Mouse (Mus musculus) hindbrain, embryonic 11.5 days (tissue): ENCODE measurements around the gene Fem1b. TPM values are rescaled to one million over a fixed set of nuclear protein-coding genes. Genes with fewer than 3 reads are reported as not detected.
A peak's percentile ranks its signal among the peaks of the same experiment; 100 is the strongest.

ENCODE experiments used
- ATAC-seq: fragments of 200-750 bp; cut with Nextera tagmentation; 2 replicates; pipeline ENCODE4 v1.8.0; 2017; ENCODE audit warnings: mild to moderate bottlenecking, moderate TSS enrichment, moderate library complexity; ENCODE audit not compliant: low FRiP score
- DNase-seq: peaks from one replicate; pipeline ENCODE4 v3.0.0-alpha.2; 2015; ENCODE audit warnings: low spot score
- H3K27ac ChIP-seq: fragments of 300-500 bp; sonication (generic); 2 replicates; pipeline ENCODE4 v1.5.1; 2014; ENCODE audit warnings: mild to moderate bottlenecking, low read depth, low read length
- H3K27me3 ChIP-seq: fragments of 300-500 bp; sonication (generic); 2 replicates; pipeline ENCODE4 v1.6.1; 2014; ENCODE audit warnings: mild to moderate bottlenecking, low read length, moderate library complexity, mixed read lengths; ENCODE audit not compliant: control insufficient read depth, insufficient read depth
- H3K36me3 ChIP-seq: fragments of 300-500 bp; sonication (generic); 2 replicates; pipeline ENCODE4 v1.6.1; 2014; ENCODE audit warnings: mild to moderate bottlenecking, low read length, moderate library complexity, mixed read lengths; ENCODE audit not compliant: control insufficient read depth, insufficient read depth
- H3K4me1 ChIP-seq: fragments of 300-500 bp; sonication (generic); replicated peaks from 2 replicates; pipeline ENCODE4 v1.6.1; 2014; ENCODE audit warnings: low read length, mixed read lengths; ENCODE audit not compliant: control insufficient read depth, insufficient read depth
- H3K4me2 ChIP-seq: fragments of 300-500 bp; sonication (generic); replicated peaks from 2 replicates; pipeline ENCODE4 v1.6.1; 2014; ENCODE audit warnings: mild to moderate bottlenecking, low read depth, low read length
- H3K4me3 ChIP-seq: fragments of 300-500 bp; sonication (generic); 2 replicates; pipeline ENCODE4 v1.5.1; 2014; ENCODE audit warnings: low read depth, low read length
- H3K9ac ChIP-seq: fragments of 300-500 bp; sonication (generic); 2 replicates; pipeline ENCODE4 v1.6.1; 2014; ENCODE audit warnings: low read depth, low read length
- H3K9me3 ChIP-seq: fragments of 300-500 bp; sonication (generic); 2 replicates; pipeline ENCODE4 v1.6.1; 2016; ENCODE audit warnings: low read length; ENCODE audit not compliant: control insufficient read depth
- WGBS: fragments of 180-500 bp; shearing (Covaris S2); extraction: QIAGEN DNeasy Blood & Tissue Kit; methylation state at CpG from one replicate; pipeline ENCODE4 v1.1.7; 2014; 5-methylcytosine and 5-hydroxymethylcytosine counted together
- polyA plus RNA-seq: library from polyadenylated mRNA; unstranded; fragments of >200 nt; fragmentation: Nextera tagmentation; extraction: Ambion mirVana; gene quantifications from 2 replicates; pipeline ENCODE4 v1.2.1, GENCODE M21; 2014

Fem1b gene
- polyA plus RNA-seq, 1 experiment from 2014 or later: 46.9 TPM

DNA sequence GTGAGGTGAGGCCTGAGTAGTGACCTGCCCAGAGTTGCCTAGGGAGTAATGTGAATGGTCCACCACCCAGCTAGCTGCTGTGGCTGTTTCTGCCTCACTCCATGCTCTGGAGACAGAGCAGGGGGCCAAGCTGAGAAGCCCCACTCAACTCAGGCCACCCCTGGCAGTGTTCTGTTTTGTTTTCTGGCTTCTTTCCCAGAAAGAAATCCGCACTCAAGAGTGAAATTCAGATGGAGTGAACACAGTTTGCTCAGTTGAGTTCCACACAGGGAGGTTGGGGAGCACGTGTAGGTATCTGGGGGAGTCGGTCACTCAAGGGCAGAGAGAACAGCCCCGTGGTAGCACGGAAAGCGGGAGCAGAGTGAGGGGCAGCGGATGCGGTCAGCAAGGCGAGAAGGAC lies 33.0 kb downstream of the Fem1b start:
- ATAC-seq: no peak
- Histone ChIP-seq H3K4me2 (no peak overlapping the region), H3K27me3 (no peaks in the 10 kb centered on the region)

DNA sequence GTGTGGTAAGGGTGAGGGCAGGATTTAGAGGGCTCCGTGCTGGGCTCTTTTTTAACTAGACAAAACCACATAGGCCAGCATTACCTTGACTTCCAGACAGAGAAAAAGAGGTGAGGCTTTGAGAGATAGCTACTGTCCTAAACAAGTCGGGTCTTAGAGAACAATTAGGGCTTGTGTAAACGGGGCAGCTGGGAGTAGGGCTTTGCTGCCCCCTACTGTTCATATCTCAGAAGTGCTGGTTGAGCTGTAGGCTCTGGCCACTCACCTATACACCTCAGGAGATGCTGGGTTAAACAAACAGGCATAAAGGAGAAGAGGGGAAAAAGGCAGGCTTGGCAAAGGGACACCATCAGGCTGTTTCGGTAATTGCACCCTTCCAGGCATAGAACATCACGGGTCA lies 34.3 kb downstream of the Fem1b start:
- Histone ChIP-seq H3K36me3 (no peaks in the 10 kb centered on the region), H3K27ac (no peak overlapping the region), H3K4me2 (no peak overlapping the region), H3K9ac (no peak overlapping the region), H3K9me3 (no peaks in the 10 kb centered on the region), H3K27me3 (no peaks in the 10 kb centered on the region), H3K4me3 (no peak overlapping the region), H3K4me1 (no peaks in the 10 kb centered on the region)
- DNase-seq: peak; percentile 81
- 6% methylated on average over 5 of the region's 5 CpGs for whole genome bisulfite sequencing
- ATAC-seq: peak; percentile 56; the same call in 1 of the 2 replicates

More for the DNA sequence above, 33.0 kb downstream of the Fem1b start:
- H3K9ac ChIP-seq: no peak overlapping the region
- DNase-seq: no peak
- H3K9me3 ChIP-seq: no peaks in the 10 kb centered on the region
- WGBS: 88% methylated on average over 9 of the region's 9 CpGs
- H3K4me1 ChIP-seq: peaks cover 3% of the 10 kb centered on the region; the same call in 1 of the 2 replicates
- no peak overlapping the region for H3K27ac ChIP-seq
- no peak overlapping the region for H3K4me3 ChIP-seq
- no peaks in the 10 kb centered on the region for H3K36me3 ChIP-seq

- DNase-seq (no peak), ATAC-seq (no peak)
- H3K4me3 ChIP-seq: no peak overlapping the region
- 55% methylated on average over 4 of the region's 4 CpGs for whole genome bisulfite sequencing
- no peak overlapping the region for H3K4me2 ChIP-seq
- no peaks in the 10 kb centered on the region for H3K36me3 ChIP-seq
- H3K4me1 ChIP-seq: no peaks in the 10 kb centered on the region
- H3K9ac ChIP-seq: no peak overlapping the region
- no peaks in the 10 kb centered on the region for H3K9me3 ChIP-seq
- H3K27me3 ChIP-seq: no peaks in the 10 kb centered on the region
- no peak overlapping the region for H3K27ac ChIP-seq
These were observed 36.3 kb downstream of the Fem1b start for GRCm38 (mm10) chr9:62775464-62775863.

- no peak for DNase-seq
- Histone ChIP-seq H3K9me3 (no peaks in the 10 kb centered on the region), H3K36me3 (no peaks in the 10 kb centered on the region), H3K27me3 (no peaks in the 10 kb centered on the region), H3K4me2 (no peak overlapping the region), H3K4me3 (no peak overlapping the region), H3K4me1 (no peaks in the 10 kb centered on the region), H3K9ac (no peak overlapping the region), H3K27ac (no peak overlapping the region)
- no peak for ATAC-seq
- 77% methylated on average over 8 of the region's 8 CpGs for WGBS
These were observed 39.0 kb downstream of the Fem1b start for GRCm38 (mm10) chr9:62772746-62773145.

- 87% methylated on average over 5 of the region's 5 CpGs for WGBS
- H3K36me3 ChIP-seq: no peaks in the 10 kb centered on the region
- no peaks in the 10 kb centered on the region for H3K4me1 ChIP-seq
- H3K4me2 ChIP-seq: no peak overlapping the region
- ATAC-seq (no peak), DNase-seq (no peak)
- no peaks in the 10 kb centered on the region for H3K27me3 ChIP-seq
- no peak overlapping the region for H3K4me3 ChIP-seq
- H3K27ac ChIP-seq: no peak overlapping the region
- no peaks in the 10 kb centered on the region for H3K9me3 ChIP-seq
- H3K9ac ChIP-seq: no peak overlapping the region
These were observed 43.4 kb downstream of the Fem1b start for GRCm38 (mm10) chr9:62768361-62768760.

- ATAC-seq (no peak), DNase-seq (no peak)
- no peaks in the 10 kb centered on the region for H3K4me1 ChIP-seq
- H3K27ac ChIP-seq: no peak overlapping the region
- no peak overlapping the region for H3K4me3 ChIP-seq
- 65% methylated on average over 17 of the region's 17 CpGs for WGBS
- no peak overlapping the region for H3K9ac ChIP-seq
- H3K4me2 ChIP-seq: no peak overlapping the region
- H3K9me3 ChIP-seq: no peaks in the 10 kb centered on the region
- H3K27me3 ChIP-seq: no peaks in the 10 kb centered on the region
- no peaks in the 10 kb centered on the region for H3K36me3 ChIP-seq
These were observed 44.3 kb downstream of the Fem1b start for GRCm38 (mm10) chr9:62767464-62767863.

DNA sequence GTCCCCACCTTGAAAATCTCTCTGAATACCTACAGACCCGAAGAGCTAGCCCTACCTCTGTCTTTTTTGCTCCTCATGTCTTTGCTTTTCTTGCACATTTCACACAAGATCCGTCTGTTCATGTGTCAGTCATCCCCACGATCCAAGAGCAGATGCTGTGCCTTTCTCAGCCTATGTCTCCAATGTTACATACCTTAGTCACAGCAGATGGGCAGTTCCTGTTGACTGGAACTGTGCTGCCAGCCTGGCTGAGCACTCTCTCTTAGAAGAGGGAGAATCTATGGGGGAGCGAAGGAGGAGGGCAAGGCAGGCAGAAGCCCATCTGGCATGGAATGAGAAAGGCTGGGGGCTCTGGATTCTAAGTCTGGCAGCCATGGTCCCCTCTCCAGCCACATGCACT lies 46.4 kb downstream of the Fem1b start:
- Histone ChIP-seq H3K9me3 (no peaks in the 10 kb centered on the region), H3K4me2 (no peak overlapping the region), H3K9ac (no peak overlapping the region), H3K36me3 (no peaks in the 10 kb centered on the region), H3K27ac (no peak overlapping the region), H3K4me1 (no peaks in the 10 kb centered on the region), H3K27me3 (no peaks in the 10 kb centered on the region), H3K4me3 (no peak overlapping the region)
- 85% methylated on average over 4 of the region's 4 CpGs for WGBS
- ATAC-seq: no peak
- no peak for DNase-seq

DNA sequence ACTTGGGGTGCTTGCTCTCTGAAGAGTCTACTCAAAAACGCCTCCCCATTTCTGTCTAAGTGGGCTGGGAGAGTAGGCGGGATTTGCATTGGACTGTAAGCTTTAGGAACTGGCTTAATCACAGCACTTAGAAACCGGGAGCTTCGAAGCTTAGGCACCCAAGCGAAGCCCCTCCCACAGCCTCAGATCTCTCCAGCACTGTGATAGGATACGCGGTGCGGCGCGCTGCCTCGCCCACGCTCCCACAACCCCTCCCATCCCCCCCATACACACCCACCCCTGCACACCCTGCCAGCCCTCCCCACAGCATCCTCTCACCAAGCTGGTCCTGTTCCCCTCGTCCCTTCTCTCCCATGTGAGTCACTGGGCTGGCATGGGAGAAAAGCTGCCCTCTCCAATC lies 48.3 kb downstream of the Fem1b start:
- no peak overlapping the region for H3K9ac ChIP-seq
- H3K4me3 ChIP-seq: no peak overlapping the region
- no peaks in the 10 kb centered on the region for H3K36me3 ChIP-seq
- DNase-seq (no peak), ATAC-seq (no peak)
- H3K27me3 ChIP-seq: no peaks in the 10 kb centered on the region
- WGBS: 23% methylated on average over 13 of the region's 13 CpGs
- H3K27ac ChIP-seq: no peak overlapping the region
- H3K9me3 ChIP-seq: no peaks in the 10 kb centered on the region
- H3K4me1 ChIP-seq: no peaks in the 10 kb centered on the region
- H3K4me2 ChIP-seq: no peak overlapping the region; the same call in 1 of the 2 replicates

DNA sequence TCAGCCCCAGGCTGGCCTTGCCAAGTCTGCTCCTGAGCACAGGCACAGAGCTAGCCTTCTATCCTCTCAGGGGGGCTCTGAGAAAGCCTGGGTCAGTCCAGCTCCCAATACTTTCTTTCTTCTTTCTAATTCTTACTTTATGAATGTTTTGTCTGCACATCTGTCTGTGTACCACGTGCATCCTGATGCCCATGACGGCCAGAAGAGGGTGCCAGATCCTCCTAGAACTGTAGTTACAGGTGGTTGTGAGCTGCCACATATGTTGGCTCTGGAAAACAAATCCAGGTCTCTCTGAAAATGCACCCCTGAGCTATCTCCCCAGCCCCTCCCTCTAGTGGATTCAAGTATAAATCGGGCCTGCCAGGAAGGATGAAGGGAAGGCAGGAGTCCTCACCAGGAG lies 52.1 kb downstream of the Fem1b start:
- Histone ChIP-seq H3K4me1 (no peaks in the 10 kb centered on the region), H3K9ac (no peak overlapping the region), H3K27me3 (no peaks in the 10 kb centered on the region), H3K4me3 (no peak overlapping the region), H3K4me2 (no peak overlapping the region), H3K27ac (no peak overlapping the region), H3K36me3 (no peaks in the 10 kb centered on the region), H3K9me3 (no peaks in the 10 kb centered on the region)
- no peak for DNase-seq
- WGBS: 55% methylated on average over 3 of the region's 3 CpGs
- no peak for ATAC-seq
